Mouse (Mus musculus) lung, adult 18-20 months (tissue): ENCODE measurements around the gene Nol12.
A peak's percentile ranks its signal among the peaks of the same experiment; 100 is the strongest.

Source experiments
- DNase-seq, 2 experiments: peaks; one replicate each; pipeline ENCODE4 v3.0.0; 2022; ENCODE audit warnings: mixed read lengths in 2 of 2

Nol12 gene

GRCm38 (mm10) chr15:78916052-78916826 lies 18.5 kb upstream of the Nol12 start:
- no peak for DNase-seq

GRCm38 (mm10) chr15:78918126-78918525 lies 16.6 kb upstream of the Nol12 start:
- no peak for DNase-seq

GRCm38 (mm10) chr15:78919914-78920313 lies 14.8 kb upstream of the Nol12 start:
- DNase-seq = no peak

GRCm38 (mm10) chr15:78922700-78923099 lies 12.0 kb upstream of the Nol12 start:
- no peak for DNase-seq

GRCm38 (mm10) chr15:78923585-78923984 lies 11.1 kb upstream of the Nol12 start:
- DNase-seq = no peak

GRCm38 (mm10) chr15:78925129-78925528 lies 9.6 kb upstream of the Nol12 start:
- no peak for DNase-seq

GRCm38 (mm10) chr15:78926021-78926919 lies 8.5 kb upstream of the Nol12 start, which contains the start of gene Lgals1:
Lgals1 (plus strand) TSS chr15:78926725.
- peak; percentile 86 for DNase-seq

- DNase-seq = peak; percentile 33 to 43
Measured at GRCm38 (mm10) chr15:78927021-78927787, 7.5 kb upstream of the Nol12 start.

GRCm38 (mm10) chr15:78927788-78928457 lies 6.8 kb upstream of the Nol12 start:
- DNase-seq = peak; percentile 78 to 85

- DNase-seq = no peak
Measured at GRCm38 (mm10) chr15:78928539-78928938, 6.2 kb upstream of the Nol12 start.

GRCm38 (mm10) chr15:78930192-78930706 lies 4.5 kb upstream of the Nol12 start:
- no peak for DNase-seq

- no peak for DNase-seq
Measured at GRCm38 (mm10) chr15:78930801-78931426, 3.8 kb upstream of the Nol12 start.

GRCm38 (mm10) chr15:78931577-78931976 lies 3.2 kb upstream of the Nol12 start:
- DNase-seq = peak; percentile 56 to 60

- DNase-seq = no peak
Measured at GRCm38 (mm10) chr15:78936403-78936802, 1.7 kb downstream of the Nol12 start.

GRCm38 (mm10) chr15:78937311-78937710 lies 2.6 kb downstream of the Nol12 start:
- DNase-seq = no peak

GRCm38 (mm10) chr15:78937963-78938362 lies 3.2 kb downstream of the Nol12 start:
- DNase-seq = no peak

- DNase-seq = no peak
Measured at GRCm38 (mm10) chr15:78940325-78940724, 5.6 kb downstream of the Nol12 start.

GRCm38 (mm10) chr15:78942663-78943062 lies 7.9 kb downstream of the Nol12 start:
- DNase-seq = peak; percentile 76 to 79

- no peak for DNase-seq
Measured at GRCm38 (mm10) chr15:78946232-78946631, 11.5 kb downstream of the Nol12 start.

GRCm38 (mm10) chr15:78947657-78948056 lies 12.9 kb downstream of the Nol12 start, which contains the start of gene Triobp:
Triobp (plus strand) TSS chr15:78947724.
- peak; percentile 90 to 93 for DNase-seq

- no peak for DNase-seq
Measured at GRCm38 (mm10) chr15:78948152-78948725, 13.5 kb downstream of the Nol12 start.
